ENCODE assay signal across 11 mouse cellular contexts in the genomic region with DNA sequence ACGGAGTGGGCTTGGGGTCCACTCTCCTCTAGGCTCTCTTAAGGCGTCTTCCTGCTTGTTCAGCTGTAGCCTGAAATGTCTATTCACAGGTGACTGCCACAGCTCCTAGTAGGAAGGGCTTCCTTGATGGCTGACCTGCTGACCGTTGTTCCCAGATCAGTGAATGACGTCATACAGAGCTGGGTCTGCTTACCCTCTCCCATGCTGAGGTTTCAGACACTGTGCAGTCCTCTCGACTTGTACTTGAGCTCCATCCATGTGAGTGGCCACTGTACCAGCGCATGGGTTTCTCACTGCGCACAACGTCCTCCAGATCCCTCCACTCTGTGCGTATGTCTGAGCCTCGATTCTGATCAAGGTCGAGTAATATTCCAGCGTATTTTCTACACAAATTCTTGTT. TPM values are rescaled to one million over a fixed set of nuclear protein-coding genes. Genes with fewer than 3 reads are reported as not detected.
A peak's percentile ranks its signal among the peaks of the same experiment; 100 is the strongest.
DNase-seq lines count a peak whose midpoint lies in the region; ATAC-seq lines count a peak whose summit lies in the region.
"Had no signal": no experiment of that assay in that cellular context is flagged by ENCODE, and none has a peak within 500 bp of the region (broad histone marks: within the 10 kb centered on the region; RNA-seq: fewer than 3 reads in every experiment).

No protein-coding gene starts in this region.

- no peaks in the 10 kb centered on the region for H3K9me3 ChIP-seq in hindbrain, embryonic 13.5 days
- H3K9me3 ChIP-seq in hindbrain, embryonic 10.5 days = 0 out of 2 replicates have a peak, but pooled peaks cover 2% of the 10 kb centered on the region
- no peaks in the 10 kb centered on the region for H3K9me3 ChIP-seq in neural tube, embryonic 13.5 days
- no peaks in the 10 kb centered on the region for H3K9me3 ChIP-seq in neural tube, embryonic 15.5 days (replicated peaks)
- no peaks in the 10 kb centered on the region for H3K9me3 ChIP-seq in liver, embryonic 11.5 days (ENCODE audit: control insufficient read depth, low read length)

- no peaks in the 10 kb centered on the region for H3K27me3 ChIP-seq in hindbrain, embryonic 13.5 days
- H3K27me3 ChIP-seq in hindbrain, embryonic 10.5 days (ENCODE audit: insufficient read depth, poor library complexity, severe bottlenecking) = no peaks in the 10 kb centered on the region
- no peaks in the 10 kb centered on the region for H3K27me3 ChIP-seq in neural tube, embryonic 13.5 days
- H3K27me3 ChIP-seq in neural tube, embryonic 15.5 days (replicated peaks) = no peaks in the 10 kb centered on the region
- H3K27me3 ChIP-seq in liver, embryonic 11.5 days (replicated peaks; ENCODE audit: control insufficient read depth, insufficient read depth, low read length) = no peaks in the 10 kb centered on the region

- H3K4me2 ChIP-seq in hindbrain, embryonic 13.5 days = no peak overlapping the region
- no peak overlapping the region for H3K4me2 ChIP-seq in neural tube, embryonic 13.5 days
- H3K4me2 ChIP-seq in neural tube, embryonic 15.5 days = no peak overlapping the region
- H3K4me2 ChIP-seq in liver, embryonic 11.5 days = peak overlapping the region; percentile 14; the same call in 1 of the 2 replicates

- no peak overlapping the region for H3K9ac ChIP-seq in hindbrain, embryonic 13.5 days
- no peak overlapping the region for H3K9ac ChIP-seq in neural tube, embryonic 13.5 days
- H3K9ac ChIP-seq in neural tube, embryonic 15.5 days (replicated peaks) = no peak overlapping the region
- H3K9ac ChIP-seq in liver, embryonic 11.5 days (ENCODE audit: low read depth, low read length) = no peak overlapping the region

- no peak for DNase-seq in hindbrain, embryonic 10.5 days (ENCODE audit: low spot score)
- no peak for DNase-seq in liver, embryonic 11.5 days (ENCODE audit: low spot score)
- no peak for DNase-seq in ovary, postnatal 10 days (ENCODE audit: low spot score)
- DNase-seq in urinary bladder, adult 2 months (ENCODE audit: low spot score) = no peak
- DNase-seq: cerebellum, adult 9-11 months; gastrocnemius, postnatal 10 days had no signal

- peaks cover 86% of the 10 kb centered on the region for H3K36me3 ChIP-seq in hindbrain, embryonic 13.5 days
- H3K36me3 ChIP-seq in hindbrain, embryonic 10.5 days = peaks cover 86% of the 10 kb centered on the region
- H3K36me3 ChIP-seq in neural tube, embryonic 13.5 days = peaks cover 83% of the 10 kb centered on the region
- H3K36me3 ChIP-seq in neural tube, embryonic 15.5 days = peaks cover 79% of the 10 kb centered on the region
- H3K36me3 ChIP-seq in liver, embryonic 11.5 days (ENCODE audit: control insufficient read depth, insufficient read depth, low read length) = peaks cover 68% of the 10 kb centered on the region

- 79% methylated on average over 12 of the region's 12 CpGs for WGBS in hindbrain, embryonic 13.5 days
- WGBS in hindbrain, embryonic 10.5 days = 79% methylated on average over 12 of the region's 12 CpGs
- WGBS in neural tube, embryonic 13.5 days = 80% methylated on average over 12 of the region's 12 CpGs
- WGBS in neural tube, embryonic 15.5 days = 80% methylated on average over 12 of the region's 12 CpGs
- WGBS in liver, embryonic 11.5 days = 64% methylated on average over 12 of the region's 12 CpGs

- peak overlapping the region; percentile 55 for H3K27ac ChIP-seq in hindbrain, embryonic 13.5 days
- H3K27ac ChIP-seq in hindbrain, embryonic 10.5 days = no peak overlapping the region
- H3K27ac ChIP-seq in neural tube, embryonic 13.5 days (replicated peaks) = peak overlapping the region; percentile 0; the same call in 1 of the 2 replicates
- H3K27ac ChIP-seq in neural tube, embryonic 15.5 days (replicated peaks) = no peak overlapping the region
- H3K27ac ChIP-seq in liver, embryonic 11.5 days (ENCODE audit: low read depth, low read length) = peak overlapping the region; percentile 6; the same call in 1 of the 2 replicates

- ATAC-seq in hindbrain, embryonic 13.5 days (ENCODE audit: low FRiP score) = no peak
- ATAC-seq in neural tube, embryonic 13.5 days (ENCODE audit: low read depth) = no peak
- no peak for ATAC-seq in neural tube, embryonic 15.5 days (ENCODE audit: low FRiP score)
- peak; percentile 27 for ATAC-seq in liver, embryonic 11.5 days (replicated peaks; ENCODE audit: low FRiP score)

- no peak overlapping the region for H3K4me3 ChIP-seq in hindbrain, embryonic 13.5 days
- H3K4me3 ChIP-seq in hindbrain, embryonic 10.5 days = no peak overlapping the region
- no peak overlapping the region for H3K4me3 ChIP-seq in neural tube, embryonic 13.5 days
- H3K4me3 ChIP-seq in neural tube, embryonic 15.5 days (replicated peaks) = no peak overlapping the region
- H3K4me3 ChIP-seq in liver, embryonic 11.5 days (ENCODE audit: low read depth, low read length) = no peak overlapping the region

- no peaks in the 10 kb centered on the region for H3K4me1 ChIP-seq in hindbrain, embryonic 13.5 days (replicated peaks)
- H3K4me1 ChIP-seq in hindbrain, embryonic 10.5 days (replicated peaks) = peaks cover 9% of the 10 kb centered on the region; the same call in 1 of the 2 replicates
- H3K4me1 ChIP-seq in neural tube, embryonic 13.5 days (replicated peaks) = 0 out of 2 replicates have a peak, but pooled peaks cover 7% of the 10 kb centered on the region
- no peaks in the 10 kb centered on the region for H3K4me1 ChIP-seq in neural tube, embryonic 15.5 days
- peaks cover 13% of the 10 kb centered on the region for H3K4me1 ChIP-seq in liver, embryonic 11.5 days (replicated peaks; ENCODE audit: control insufficient read depth, insufficient read depth, low read length)

RNA-seq across cellular contexts. Expression of gene Pias4, which starts 15.1 kb away (rescaled TPM):
- 58.4 and 62.3 TPM in 2 replicates for polyA plus RNA-seq in hindbrain, embryonic 13.5 days (2015; fragmentation: Nextera tagmentation; extraction: Ambion mirVana)
- polyA plus RNA-seq in hindbrain, embryonic 10.5 days (2016; fragmentation: Nextera tagmentation; extraction: Ambion mirVana) = 64.1 and 72.2 TPM in 2 replicates
- polyA plus RNA-seq in neural tube, embryonic 13.5 days (2015; fragmentation: Nextera tagmentation; extraction: Ambion mirVana) = 60.0 and 77.5 TPM in 2 replicates
- polyA plus RNA-seq in neural tube, embryonic 15.5 days (2015; fragmentation: Nextera tagmentation; extraction: Ambion mirVana) = 52.8 and 57.3 TPM in 2 replicates
- polyA plus RNA-seq in liver, embryonic 11.5 days (2014; fragmentation: Nextera tagmentation; extraction: Ambion mirVana) = 41.2 and 50.9 TPM in 2 replicates
- 12.5 and 17.9 TPM in 2 replicates for polyA plus RNA-seq in urinary bladder, adult 2 months (2012; rRNA removed)

RNA-seq across cellular contexts. Expression of gene Zbtb7a, which starts 17.6 kb away (rescaled TPM):
- 13.2 and 13.5 TPM in 2 replicates for polyA plus RNA-seq in hindbrain, embryonic 13.5 days (2015; fragmentation: Nextera tagmentation; extraction: Ambion mirVana)
- 9.4 and 12.4 TPM in 2 replicates for polyA plus RNA-seq in hindbrain, embryonic 10.5 days (2016; fragmentation: Nextera tagmentation; extraction: Ambion mirVana)
- polyA plus RNA-seq in neural tube, embryonic 13.5 days (2015; fragmentation: Nextera tagmentation; extraction: Ambion mirVana) = 12.2 and 14.9 TPM in 2 replicates
- polyA plus RNA-seq in neural tube, embryonic 15.5 days (2015; fragmentation: Nextera tagmentation; extraction: Ambion mirVana) = 14.8 and 21.0 TPM in 2 replicates
- 31.6 and 34.2 TPM in 2 replicates for polyA plus RNA-seq in liver, embryonic 11.5 days (2014; fragmentation: Nextera tagmentation; extraction: Ambion mirVana)
- 30.0 and 39.0 TPM in 2 replicates for polyA plus RNA-seq in urinary bladder, adult 2 months (2012; rRNA removed)

RNA-seq across cellular contexts. Expression of gene Eef2, which starts 23.8 kb away (rescaled TPM):
- 561 and 576 TPM in 2 replicates for polyA plus RNA-seq in hindbrain, embryonic 13.5 days (2015; fragmentation: Nextera tagmentation; extraction: Ambion mirVana)
- 495 and 570 TPM in 2 replicates for polyA plus RNA-seq in hindbrain, embryonic 10.5 days (2016; fragmentation: Nextera tagmentation; extraction: Ambion mirVana)
- polyA plus RNA-seq in neural tube, embryonic 13.5 days (2015; fragmentation: Nextera tagmentation; extraction: Ambion mirVana) = 532 and 537 TPM in 2 replicates
- polyA plus RNA-seq in neural tube, embryonic 15.5 days (2015; fragmentation: Nextera tagmentation; extraction: Ambion mirVana) = 493 and 549 TPM in 2 replicates
- polyA plus RNA-seq in liver, embryonic 11.5 days (2014; fragmentation: Nextera tagmentation; extraction: Ambion mirVana) = 626 and 647 TPM in 2 replicates
- polyA plus RNA-seq in urinary bladder, adult 2 months (2012; rRNA removed) = 1,109 and 1,486 TPM in 2 replicates

RNA-seq across cellular contexts. Expression of gene Dapk3, which starts 30.2 kb away (rescaled TPM):
- polyA plus RNA-seq in hindbrain, embryonic 13.5 days (2015; fragmentation: Nextera tagmentation; extraction: Ambion mirVana) = 59.1 and 61.7 TPM in 2 replicates
- polyA plus RNA-seq in hindbrain, embryonic 10.5 days (2016; fragmentation: Nextera tagmentation; extraction: Ambion mirVana) = 58.3 and 75.6 TPM in 2 replicates
- polyA plus RNA-seq in neural tube, embryonic 13.5 days (2015; fragmentation: Nextera tagmentation; extraction: Ambion mirVana) = 79.1 and 80.9 TPM in 2 replicates
- polyA plus RNA-seq in neural tube, embryonic 15.5 days (2015; fragmentation: Nextera tagmentation; extraction: Ambion mirVana) = 65.7 and 70.4 TPM in 2 replicates
- polyA plus RNA-seq in liver, embryonic 11.5 days (2014; fragmentation: Nextera tagmentation; extraction: Ambion mirVana) = 44.5 and 45.6 TPM in 2 replicates
- polyA plus RNA-seq in urinary bladder, adult 2 months (2012; rRNA removed) = 58.2 and 61.1 TPM in 2 replicates

RNA-seq across cellular contexts. Expression of gene 4930442H23Rik, which starts 31.0 kb away (rescaled TPM):
- polyA plus RNA-seq in hindbrain, embryonic 13.5 days (2015; fragmentation: Nextera tagmentation; extraction: Ambion mirVana) = 0.13 and 0.26 TPM in 2 replicates
- polyA plus RNA-seq in hindbrain, embryonic 10.5 days (2016; fragmentation: Nextera tagmentation; extraction: Ambion mirVana) = not detected in 2 replicates
- not detected in 2 replicates for polyA plus RNA-seq in neural tube, embryonic 13.5 days (2015; fragmentation: Nextera tagmentation; extraction: Ambion mirVana)
- polyA plus RNA-seq in neural tube, embryonic 15.5 days (2015; fragmentation: Nextera tagmentation; extraction: Ambion mirVana) = not detected in 2 replicates
- polyA plus RNA-seq in liver, embryonic 11.5 days (2014; fragmentation: Nextera tagmentation; extraction: Ambion mirVana) = not detected in 2 replicates
- not detected in 2 replicates for polyA plus RNA-seq in urinary bladder, adult 2 months (2012; rRNA removed)
- polyA plus RNA-seq: neural tube, embryonic 11.5 days; stomach, embryonic 14.5 days had no signal

Comparison
In these comparisons a context has a peak if more than half of its experiments do, and no peak if none do; other contexts are left out.
1. H3K27ac ChIP-seq: peak in hindbrain, embryonic 13.5 days (single experiment), neural tube, embryonic 13.5 days (single experiment) and liver, embryonic 11.5 days (single experiment); none in hindbrain, embryonic 10.5 days (single experiment) and neural tube, embryonic 15.5 days (single experiment).